Mouse (Mus musculus): Measurements from ENCODE around the gene Sncg.
"Not testable (repeated sequence)": the region's sequence is repeated elsewhere in the genome, so short reads cannot be mapped to it uniquely, and the experiment has no call there.

Gene Sncg

DNA sequence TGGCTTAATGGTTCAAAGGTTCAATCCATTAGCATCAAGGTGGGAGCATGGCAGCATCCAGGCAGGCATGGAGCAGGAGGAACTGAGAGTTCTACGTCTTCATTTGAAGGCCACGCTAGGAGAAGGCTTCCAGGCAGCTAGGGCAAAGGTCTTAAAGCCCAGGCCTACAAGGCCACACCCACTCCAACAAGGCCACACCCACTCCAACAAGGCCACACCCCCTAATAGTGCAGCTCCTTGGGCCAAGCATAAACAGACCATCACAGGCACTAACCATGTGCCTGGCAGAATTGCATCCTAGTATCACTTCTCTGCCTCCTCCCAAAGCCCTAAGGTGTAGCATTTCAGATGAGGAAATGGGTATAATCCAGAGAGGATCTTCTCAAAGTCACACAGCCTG lies 2.8 kb downstream of the Sncg start:
- no peak for DNase-seq (ENCODE audit: extremely low read depth, insufficient read length, low spot score)

DNA sequence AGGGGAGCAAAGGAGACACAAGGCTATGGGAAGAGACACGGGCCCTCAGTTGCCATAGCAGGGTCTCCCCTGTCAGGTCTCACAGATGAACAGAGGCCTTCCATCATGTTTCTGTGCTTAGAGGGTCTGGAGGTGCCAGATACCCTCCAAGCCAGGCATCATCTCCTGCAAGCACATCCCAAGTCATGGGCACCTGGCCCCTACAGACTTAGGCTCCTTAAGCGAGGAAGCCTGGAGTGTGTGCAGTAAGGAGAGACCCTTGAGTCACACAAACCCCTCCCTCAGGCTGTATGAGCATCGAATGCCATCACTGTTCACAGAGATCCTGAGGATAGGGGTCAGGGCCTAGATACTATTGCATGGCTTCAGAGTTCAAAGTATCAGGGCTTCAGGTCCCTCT lies 3.7 kb downstream of the Sncg start:
- no peak for DNase-seq (ENCODE audit: extremely low read depth, insufficient read length, low spot score)

DNA sequence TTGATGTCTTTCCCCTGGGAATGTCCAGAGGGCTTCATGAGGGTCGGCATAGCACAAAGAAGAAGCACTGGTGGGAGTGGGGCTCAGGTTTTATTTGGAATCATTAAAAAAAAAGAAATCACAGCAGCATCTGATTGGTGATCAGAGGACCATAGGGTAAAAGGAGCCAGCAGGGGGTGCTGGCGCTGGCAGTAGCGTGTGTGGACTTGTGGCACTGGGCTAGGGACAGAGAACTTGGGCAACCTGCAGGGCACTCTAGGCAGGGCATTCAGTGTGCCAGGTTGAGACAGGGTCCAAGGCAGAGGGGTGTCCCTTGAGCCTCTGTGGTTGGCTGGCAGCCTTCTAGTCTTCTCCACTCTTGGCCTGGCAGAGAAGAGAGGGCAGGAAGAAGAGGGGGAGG lies 4.4 kb downstream of the Sncg start:
- no peak for DNase-seq (ENCODE audit: extremely low read depth, insufficient read length, low spot score)

DNA sequence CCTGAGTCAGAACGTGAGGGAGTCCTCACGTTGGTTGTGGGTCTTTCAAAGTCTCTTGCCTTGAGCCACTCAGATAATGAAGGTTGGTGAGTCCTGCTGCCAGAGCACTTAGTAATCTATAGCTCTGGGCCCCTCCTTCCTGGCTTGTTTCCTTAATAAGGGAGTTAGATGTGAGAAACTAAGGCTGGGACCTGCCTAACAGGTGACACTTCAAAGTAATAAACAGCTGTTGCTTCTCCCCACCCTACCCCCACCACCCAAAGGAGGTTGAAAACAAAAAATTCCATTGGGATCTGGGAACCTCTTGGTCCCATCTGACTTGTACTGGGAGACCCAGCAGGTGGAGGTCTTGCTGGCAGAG lies 9.5 kb downstream of the Sncg start:
- DNase-seq (ENCODE audit: extremely low read depth, insufficient read length, low spot score), result no peak

DNA sequence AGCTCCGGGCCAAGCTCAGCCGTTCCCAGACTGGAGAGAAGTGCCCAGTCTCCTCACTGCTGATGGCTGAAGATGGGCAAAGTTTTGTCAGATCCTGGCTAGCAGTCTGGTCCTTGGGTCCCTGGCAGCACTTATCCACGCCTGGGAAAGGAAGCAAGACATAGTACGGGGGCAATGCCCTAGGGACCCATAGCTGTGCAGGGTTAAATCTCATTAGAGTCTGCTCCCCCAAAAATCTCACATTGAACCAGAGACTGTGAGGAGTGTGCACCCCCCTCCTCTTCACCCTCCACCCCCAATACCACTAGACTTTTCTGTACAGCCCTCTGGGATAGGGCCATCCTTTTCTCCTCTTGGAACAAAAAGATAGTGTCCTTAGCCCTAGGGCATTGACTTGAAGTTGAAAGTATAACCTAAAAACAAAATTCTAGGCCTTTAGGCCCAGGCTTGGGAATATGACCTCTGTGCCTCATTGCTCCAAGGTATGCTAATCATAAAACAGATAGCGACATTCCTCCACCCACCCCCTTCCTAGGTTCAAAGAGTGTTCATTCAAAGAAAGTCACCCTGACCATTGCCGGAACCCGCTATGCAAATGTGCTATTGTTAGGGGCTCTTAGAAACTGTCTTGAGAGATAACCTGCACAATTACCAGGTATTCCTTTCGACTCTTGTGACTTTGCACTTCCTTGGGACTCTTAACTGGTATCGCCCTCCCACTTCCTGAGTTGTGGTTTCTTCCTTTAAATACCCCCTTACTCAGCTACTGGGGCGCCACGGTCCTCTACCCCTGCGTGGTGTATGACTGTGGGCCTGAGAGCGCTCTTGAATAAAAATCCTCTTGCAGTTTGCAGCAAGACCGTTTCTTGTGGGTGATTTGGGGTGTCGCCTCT lies 10.1 kb downstream of the Sncg start:
- not testable (repeated sequence) for DNase-seq (ENCODE audit: extremely low read depth, insufficient read length, low spot score)

DNA sequence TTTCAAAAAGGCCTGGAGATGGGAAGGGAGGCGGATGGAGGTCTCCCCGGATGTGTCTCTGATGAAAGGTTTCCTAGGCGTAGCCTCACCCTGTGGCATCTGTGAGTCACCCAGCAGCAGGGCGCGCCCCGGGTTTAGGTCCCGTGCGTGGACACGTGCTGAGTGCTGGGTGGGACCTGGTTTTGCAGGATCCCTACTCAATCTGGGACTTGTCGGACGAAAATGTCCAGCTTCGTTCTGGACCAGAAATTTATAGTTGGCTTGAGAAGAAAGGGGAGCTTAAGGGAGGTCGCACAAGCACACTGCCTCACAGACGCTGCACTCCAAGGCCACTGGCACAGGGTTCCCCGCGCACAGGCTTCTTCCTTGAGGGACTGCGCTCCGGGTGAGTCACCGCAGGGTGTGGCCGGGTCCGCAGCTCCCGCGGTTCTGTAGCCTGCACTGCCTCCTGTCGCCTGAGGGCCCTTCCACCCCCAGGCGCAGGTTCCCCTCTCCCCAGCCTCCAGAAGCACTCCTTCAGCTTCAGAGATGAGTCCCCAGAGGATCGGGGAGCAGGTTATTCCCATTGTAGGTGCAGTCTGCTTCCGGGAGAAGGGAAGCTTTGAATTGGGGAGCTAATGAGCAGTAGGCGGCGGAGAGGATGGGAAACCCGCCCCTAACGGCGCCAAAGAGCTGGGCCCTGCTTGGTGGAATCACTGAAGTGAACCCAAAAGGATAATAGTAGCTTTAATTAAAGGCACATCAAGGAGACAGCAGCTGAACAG lies 10.9 kb downstream of the Sncg start:
- DNase-seq (ENCODE audit: extremely low read depth, insufficient read length, low spot score), result peak; percentile 97

DNA sequence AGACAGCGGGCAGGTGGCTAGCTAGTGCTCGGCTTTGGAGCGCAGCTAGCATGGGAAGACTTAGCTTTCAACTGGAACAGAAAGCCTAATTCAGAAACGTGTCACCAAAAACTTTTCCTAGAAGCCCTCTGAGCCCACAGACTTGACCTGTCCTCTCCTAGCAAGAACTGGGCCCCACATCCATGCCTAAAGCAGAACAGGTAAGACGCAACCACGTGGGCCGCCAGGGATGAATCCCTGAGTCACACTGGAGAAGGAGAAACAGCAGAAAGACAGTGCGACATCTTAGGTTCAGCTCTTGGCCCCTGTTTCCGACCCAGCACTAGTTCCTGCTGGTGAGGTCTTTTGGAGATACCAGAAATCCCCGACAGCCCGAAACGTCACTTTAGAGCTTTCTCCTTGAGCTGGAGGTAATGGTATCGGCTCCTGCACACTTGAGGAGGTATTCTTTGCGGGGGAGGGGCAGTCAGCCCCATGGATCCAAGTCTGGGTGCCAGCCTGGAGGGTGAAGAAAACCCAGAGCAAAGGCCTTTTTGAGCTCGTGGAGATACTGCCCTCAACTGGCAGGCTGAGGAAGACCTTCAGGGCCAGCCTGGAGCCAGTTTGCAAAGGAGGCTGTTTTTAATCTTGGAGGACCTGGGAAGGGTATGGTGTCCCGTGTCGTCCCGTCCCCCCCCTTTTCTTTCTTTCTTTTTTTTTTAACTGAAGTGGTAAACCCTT lies 11.7 kb downstream of the Sncg start:
- no peak for DNase-seq (ENCODE audit: extremely low read depth, insufficient read length, low spot score)

DNA sequence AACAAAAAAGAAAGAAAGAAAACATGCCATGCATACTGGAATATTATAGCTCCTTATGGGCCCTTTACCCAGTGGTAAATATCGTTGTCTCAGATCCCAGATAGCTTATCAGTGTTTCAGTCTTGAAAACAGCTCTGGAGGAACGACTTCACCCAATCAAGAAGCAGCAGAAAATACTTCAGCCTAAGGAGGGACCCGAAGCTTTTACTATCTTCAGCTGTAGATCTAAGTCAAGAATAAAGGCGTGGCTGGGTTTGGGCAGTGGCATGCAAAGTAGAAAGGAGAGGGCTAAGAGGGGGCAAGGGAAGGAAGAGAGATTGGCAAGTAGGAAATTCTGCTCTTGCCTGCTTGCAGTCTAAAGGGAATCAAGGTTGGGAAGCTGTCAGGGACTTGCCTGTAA lies 12.5 kb downstream of the Sncg start:
- no peak for DNase-seq (ENCODE audit: extremely low read depth, insufficient read length, low spot score)

DNA sequence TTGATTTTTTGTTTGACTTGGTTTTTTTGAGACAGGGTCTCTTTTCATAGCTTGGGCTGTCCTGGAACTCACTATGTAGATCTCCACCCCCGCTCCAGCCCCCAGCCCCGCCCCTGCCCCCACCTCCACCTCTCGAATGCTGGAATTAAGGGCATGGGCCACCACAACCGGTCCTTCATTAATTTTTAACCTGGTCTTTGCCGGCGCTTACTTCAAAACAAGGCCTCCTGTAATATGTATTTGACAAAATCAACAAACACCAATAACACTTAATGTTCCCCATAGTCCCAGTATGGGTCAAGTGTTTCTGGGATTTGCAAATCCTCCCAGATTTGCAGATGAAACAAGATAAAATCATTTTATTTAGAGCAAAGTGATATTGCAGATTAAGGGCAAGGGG lies 14.3 kb downstream of the Sncg start:
- no peak for DNase-seq (ENCODE audit: extremely low read depth, insufficient read length, low spot score)

DNA sequence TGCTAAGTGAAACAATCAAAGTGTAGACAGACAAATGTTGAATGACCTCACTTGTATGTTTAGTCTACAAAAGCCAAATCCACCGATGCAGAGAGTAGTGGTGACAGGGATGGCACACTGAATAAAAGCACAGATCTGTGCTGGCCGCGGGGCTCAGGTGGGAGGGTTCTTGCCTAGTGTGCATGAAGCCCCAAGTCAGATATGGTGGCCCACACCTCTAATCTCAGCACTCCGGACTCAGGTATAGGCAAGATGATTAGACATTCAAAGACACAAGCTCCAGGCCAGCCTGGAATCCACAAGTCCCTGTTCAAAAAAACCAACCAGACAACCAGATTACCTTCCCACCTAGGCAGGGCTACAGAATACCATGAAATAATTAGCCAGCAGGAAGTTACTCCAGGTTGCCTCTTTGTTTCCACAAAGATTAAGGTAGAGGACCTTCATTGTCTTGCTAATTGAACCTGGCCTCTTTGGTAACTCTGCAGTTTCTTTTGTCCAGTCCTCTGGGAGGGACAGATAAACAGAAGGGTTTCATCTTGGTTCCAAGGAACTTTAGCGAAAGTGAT lies 14.8 kb downstream of the Sncg start:
- no peak for DNase-seq (ENCODE audit: extremely low read depth, insufficient read length, low spot score)

DNA sequence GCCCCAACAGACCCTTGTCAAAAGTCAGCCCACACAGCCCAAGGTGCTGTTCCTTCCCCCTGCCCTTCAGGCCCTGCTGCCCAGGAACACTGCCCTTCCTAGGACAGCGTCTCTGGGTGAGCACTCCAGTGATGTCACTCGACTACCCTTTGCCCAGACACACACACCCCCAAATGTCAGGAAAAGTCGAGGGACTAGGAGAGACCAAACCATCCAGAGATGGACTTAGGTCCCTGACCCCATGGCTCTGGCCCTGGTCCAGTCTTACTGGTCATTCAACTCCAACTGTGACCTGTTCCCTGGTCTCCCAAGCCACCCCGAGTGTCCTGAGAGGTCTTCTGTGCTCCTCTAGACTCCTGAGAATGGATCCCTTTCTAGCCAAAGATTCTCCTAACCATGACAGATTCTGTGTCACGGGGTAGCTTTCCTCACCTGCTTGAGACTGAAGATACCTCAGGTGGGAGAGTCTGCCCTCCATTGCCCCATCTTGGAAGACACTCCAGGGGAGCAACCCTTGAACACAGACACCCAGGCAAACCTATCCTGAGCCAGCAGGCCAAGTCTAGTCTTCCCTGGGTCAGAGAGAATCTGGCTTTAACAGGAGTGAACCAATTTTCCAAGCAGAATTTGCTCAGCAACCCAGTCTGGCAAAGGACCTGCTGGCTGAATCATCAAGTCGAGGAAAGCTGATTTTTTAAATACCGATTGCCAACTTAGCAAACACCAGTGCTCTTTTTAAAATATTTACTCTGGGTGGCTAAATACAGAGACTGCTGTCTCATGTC lies 16.7 kb downstream of the Sncg start:
- no peak for DNase-seq (ENCODE audit: extremely low read depth, insufficient read length, low spot score)

DNA sequence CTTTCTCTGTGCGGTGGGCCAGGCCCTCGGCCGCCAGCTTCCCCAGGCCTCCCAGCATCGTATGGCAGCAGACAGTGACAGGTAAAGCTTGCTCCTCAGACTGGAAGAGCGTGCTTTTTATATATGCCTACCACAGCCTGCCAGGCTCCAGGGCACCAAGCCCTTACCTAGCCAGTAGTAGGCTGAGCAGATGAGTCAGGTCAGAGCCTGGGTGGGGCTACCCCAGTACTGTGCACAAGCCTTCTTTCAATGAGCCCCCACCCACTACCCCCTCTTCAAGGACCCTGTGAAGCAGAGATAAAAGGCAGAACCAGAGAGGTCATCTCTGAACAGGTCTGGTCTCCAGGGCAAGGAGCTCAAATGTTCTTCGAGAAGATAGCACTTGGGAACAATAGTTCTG lies 19.3 kb downstream of the Sncg start, which contains the start of gene Fam25c:
Gene Fam25c, minus strand, starts transcription at position 133 of the 400 bp plus-strand sequence.
- no peak for DNase-seq (ENCODE audit: extremely low read depth, insufficient read length, low spot score)

DNA sequence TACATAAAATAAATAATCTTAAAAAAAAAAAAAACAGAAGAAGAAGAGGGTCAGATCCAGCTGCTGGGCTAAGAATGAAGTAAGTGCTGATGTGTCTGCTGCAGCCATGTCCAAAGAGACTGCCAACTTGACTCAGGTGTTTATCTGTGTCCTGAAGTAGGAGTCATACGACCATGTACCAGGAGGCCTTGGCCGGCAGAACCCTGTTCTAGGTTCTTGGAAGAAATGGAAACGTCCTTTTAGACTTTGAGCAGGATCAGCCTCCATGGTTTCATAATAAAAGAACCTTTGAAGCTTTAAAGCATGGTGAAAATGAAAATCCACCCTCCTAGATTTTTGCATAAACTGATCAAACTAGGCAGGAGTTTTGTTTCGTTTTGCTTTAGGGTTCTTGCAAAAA lies 20.1 kb downstream of the Sncg start:
- DNase-seq (ENCODE audit: extremely low read depth, insufficient read length, low spot score), result no peak

DNA sequence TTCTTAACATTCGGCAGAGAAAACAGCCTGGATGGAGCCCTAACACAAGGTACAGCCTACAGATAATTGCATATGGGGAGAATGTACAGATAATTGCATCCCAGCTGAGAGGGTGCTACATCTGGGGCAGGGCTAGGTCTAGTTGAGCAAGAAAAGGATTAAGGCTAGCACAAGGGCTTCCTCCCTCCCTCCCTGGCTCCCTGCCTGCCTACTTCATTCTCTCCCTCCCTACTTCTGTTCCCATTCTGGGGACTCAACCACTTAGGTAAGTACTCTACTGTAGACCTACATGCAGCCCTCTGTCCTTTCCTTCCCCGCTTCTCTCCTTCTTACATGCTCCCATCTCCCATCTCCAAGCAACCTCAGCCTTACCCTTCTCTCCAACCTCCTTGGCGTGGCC lies 21.3 kb downstream of the Sncg start:
- DNase-seq (ENCODE audit: extremely low read depth, insufficient read length, low spot score), result no peak

DNA sequence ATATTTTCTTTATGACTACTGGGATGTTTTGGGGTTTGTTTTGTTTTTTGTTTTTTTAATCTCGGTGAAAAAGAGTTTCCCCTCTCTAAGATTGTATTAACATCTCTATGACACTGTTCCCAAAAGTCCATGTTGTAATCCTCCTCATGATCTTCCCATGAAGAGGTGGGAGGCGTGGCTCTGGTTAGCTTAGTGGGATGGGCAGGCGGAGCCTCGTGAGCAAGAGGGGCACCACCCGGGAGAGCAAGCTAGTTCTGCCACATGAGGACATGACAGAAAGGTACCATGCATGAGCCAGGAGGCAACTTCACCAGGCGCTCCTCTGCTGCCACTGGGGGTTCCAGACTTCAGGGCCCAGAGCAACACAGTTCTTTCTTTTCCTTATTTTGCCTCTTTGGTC lies 22.1 kb downstream of the Sncg start:
- DNase-seq (ENCODE audit: extremely low read depth, insufficient read length, low spot score), result no peak

DNA sequence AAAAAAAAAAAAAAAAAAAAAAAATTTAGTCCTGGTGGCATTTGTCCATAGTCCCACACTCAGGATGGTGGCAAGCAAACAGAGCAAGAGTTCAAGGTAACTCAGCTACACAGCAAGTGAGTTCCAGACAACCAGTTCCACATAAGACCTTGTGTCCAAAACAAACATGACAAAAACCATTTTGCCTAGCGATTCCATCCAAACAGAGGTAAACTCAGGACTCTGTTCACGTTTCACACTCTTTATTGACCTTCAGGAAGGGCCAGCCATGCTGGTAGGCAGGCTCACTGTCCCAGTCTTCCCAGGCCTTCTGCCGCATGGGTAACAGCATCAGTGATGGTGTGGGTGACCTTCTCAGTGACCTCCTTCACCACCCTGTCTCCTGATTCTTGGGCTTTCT lies 22.9 kb downstream of the Sncg start:
- no peak for DNase-seq (ENCODE audit: extremely low read depth, insufficient read length, low spot score)

DNA sequence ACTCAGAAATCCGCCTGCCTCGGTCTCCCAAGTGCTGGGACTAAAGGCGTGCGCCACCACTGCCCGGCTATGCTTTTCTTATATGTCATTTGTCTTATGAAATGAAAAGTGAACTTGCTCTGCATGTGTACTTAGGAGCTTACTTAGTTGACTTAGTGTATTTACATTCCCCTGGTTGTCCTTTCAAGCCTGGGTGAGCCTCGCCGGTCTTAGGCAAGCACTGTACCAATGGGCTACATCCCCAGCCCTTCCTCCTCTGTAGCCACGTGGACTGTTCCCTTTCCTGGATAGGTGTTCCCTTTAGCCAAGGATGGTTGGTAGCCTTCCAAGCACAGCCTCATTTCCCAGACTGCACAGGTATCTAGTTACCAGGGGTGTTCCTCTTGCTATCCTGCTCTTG lies 25.6 kb downstream of the Sncg start:
- DNase-seq (ENCODE audit: extremely low read depth, insufficient read length, low spot score), result no peak

DNA sequence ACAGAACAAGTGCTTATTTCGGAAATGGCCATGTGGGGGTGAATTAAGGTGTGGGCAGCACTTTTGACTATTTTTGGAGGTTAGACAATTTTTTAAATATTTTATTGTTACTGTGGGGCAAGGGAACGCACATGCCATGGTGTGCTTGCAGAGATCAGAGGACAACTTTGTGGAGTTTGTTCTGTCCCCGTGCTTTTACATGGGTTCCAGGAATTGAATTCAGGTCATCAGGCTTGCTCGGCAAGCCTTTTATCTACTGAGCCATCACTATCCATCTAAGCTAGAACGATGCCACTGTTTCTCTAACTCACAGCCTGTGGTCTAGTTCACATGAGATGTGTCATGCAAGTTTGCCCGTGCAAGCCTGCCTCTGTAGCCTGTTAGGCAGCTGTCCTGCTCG lies 26.3 kb downstream of the Sncg start:
- DNase-seq (ENCODE audit: extremely low read depth, insufficient read length, low spot score), result no peak

DNA sequence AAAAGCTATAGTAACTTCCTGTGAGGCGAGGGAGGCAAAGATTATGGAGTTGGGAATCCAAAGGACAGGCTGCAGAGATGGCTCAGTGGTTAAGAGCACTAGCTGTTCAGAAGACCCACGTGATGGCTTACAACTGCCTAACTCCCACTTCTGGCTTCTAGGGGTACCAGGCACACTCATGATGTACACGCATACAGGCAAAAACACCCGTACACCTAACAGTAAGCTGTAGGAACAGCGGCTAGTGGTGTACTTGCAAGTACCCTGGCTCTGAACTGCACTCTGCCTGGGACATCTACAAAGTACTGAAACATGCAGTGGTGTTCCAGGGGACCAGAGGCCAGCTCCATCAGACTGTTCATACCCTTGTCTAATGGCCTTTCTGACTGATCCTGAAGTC lies 27.5 kb downstream of the Sncg start:
- DNase-seq (ENCODE audit: extremely low read depth, insufficient read length, low spot score), result no peak

DNA sequence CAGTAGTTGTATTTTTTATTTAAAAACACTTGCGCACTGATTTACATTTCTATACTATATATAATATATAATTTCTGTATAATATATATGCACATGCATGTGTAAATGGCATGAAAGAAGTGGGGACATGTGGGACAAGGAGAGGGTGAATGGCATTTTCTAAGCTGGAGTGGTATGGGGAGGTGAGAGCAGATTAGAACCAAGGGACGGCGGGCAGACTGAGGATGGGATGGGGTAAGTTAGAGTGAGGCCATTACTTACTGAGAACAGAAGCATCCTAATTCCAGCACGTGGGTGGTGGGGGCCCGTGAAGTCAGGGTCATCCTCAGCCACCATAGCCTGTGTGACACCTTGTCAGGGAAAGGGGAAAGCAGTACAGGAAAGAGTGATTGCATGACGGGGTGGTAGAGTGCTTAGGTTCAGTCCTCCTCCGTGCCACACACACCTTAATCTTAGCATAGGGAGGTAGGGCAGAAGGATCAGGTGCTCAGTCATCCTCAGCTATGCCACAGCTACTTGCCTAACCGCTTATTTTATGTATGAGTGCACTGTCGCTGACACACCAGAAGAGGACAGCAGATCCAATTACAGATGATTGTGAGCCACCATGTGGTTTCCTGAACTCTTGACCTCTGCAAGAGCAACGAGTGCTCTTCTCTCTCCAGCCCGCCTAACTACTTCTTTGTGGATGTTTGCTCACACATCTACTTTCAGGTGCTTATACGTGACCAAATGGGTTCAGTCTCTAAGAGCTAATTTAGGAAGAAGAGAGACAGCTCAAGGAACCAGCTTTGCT lies 28.6 kb downstream of the Sncg start:
- no peak for DNase-seq (ENCODE audit: extremely low read depth, insufficient read length, low spot score)

All from 3134 (cell line).